Mouse (Mus musculus): ENCODE data around the gene Cfap65. TPM values are rescaled to one million over a fixed set of nuclear protein-coding genes. Genes with fewer than 3 reads are reported as not detected.
A peak's percentile ranks its signal among the peaks of the same experiment; 100 is the strongest.

Cfap65 gene
- polyA plus RNA-seq, 1 experiment from 2014 or later = 0.17 TPM

- H3K4me3 ChIP-seq = peak overlapping the region; percentile 87
- no peaks in the 10 kb centered on the region for H3K36me3 ChIP-seq
- peaks cover 38% of the 10 kb centered on the region for H3K27me3 ChIP-seq
- H3K9me3 ChIP-seq = no peaks in the 10 kb centered on the region
- peak overlapping the region; percentile 37 for H3K9ac ChIP-seq (replicated peaks)
- ATAC-seq (ENCODE audit: low FRiP score, low read depth) = no peak
- H3K4me1 ChIP-seq = peaks cover 51% of the 10 kb centered on the region
- H3K27ac ChIP-seq (replicated peaks) = no peak overlapping the region; the same call in 1 of the 2 replicates
- WGBS = 1% methylated on average over 16 of the region's 16 CpGs
- H3K4me2 ChIP-seq (replicated peaks) = peak overlapping the region; percentile 96
These were observed 76.6 kb downstream of the Cfap65 start for GRCm38 (mm10) chr1:74858805-74859204.

- peak overlapping the region; percentile 96 for H3K4me2 ChIP-seq (replicated peaks)
- peaks cover 54% of the 10 kb centered on the region for H3K4me1 ChIP-seq
- no peaks in the 10 kb centered on the region for H3K36me3 ChIP-seq
- peak overlapping the region; percentile 87 for H3K4me3 ChIP-seq
- WGBS = under 1% methylated on average over 29 of the region's 29 CpGs
- H3K27me3 ChIP-seq = peaks cover 44% of the 10 kb centered on the region
- ATAC-seq (ENCODE audit: low FRiP score, low read depth) = peak; percentile 47
- H3K27ac ChIP-seq (replicated peaks) = peak overlapping the region; percentile 60
- H3K9me3 ChIP-seq = no peaks in the 10 kb centered on the region
- peak overlapping the region; percentile 58 for H3K9ac ChIP-seq (replicated peaks)
These were observed 77.2 kb downstream of the Cfap65 start for GRCm38 (mm10) chr1:74858171-74858719.

DNA sequence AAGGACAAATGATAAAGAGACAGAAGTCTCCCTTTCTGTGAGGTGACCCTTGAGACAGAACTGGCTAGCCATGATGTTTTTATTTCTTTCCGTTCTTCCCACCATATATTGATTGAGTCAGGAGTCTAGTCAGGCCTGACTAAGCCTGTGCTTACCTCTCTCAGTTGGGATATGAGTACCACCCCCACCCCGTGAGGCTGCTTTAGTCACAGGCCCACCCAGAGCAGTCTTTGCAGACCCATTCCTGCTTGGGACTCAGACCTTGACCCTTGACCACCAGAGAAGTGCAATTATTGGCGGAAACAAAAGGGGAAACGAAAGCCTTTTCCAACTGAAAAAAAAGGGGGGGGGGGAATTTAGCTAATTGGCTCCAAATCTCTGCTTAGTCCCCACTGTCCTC is 77.7 kb downstream of the Cfap65 start:
- H3K4me2 ChIP-seq (replicated peaks) = peak overlapping the region; percentile 96
- peak overlapping the region; percentile 60 for H3K27ac ChIP-seq (replicated peaks)
- H3K4me3 ChIP-seq = peak overlapping the region; percentile 87
- ATAC-seq (ENCODE audit: low FRiP score, low read depth) = no peak
- no peaks in the 10 kb centered on the region for H3K9me3 ChIP-seq
- WGBS = 7% methylated on average over 4 of the region's 4 CpGs
- peaks cover 50% of the 10 kb centered on the region for H3K27me3 ChIP-seq
- H3K9ac ChIP-seq (replicated peaks) = peak overlapping the region; percentile 58
- H3K36me3 ChIP-seq = no peaks in the 10 kb centered on the region
- peaks cover 54% of the 10 kb centered on the region for H3K4me1 ChIP-seq

GRCm38 (mm10) chr1:74857201-74857600 is 78.2 kb downstream of the Cfap65 start:
- no peaks in the 10 kb centered on the region for H3K9me3 ChIP-seq
- no peaks in the 10 kb centered on the region for H3K36me3 ChIP-seq
- H3K9ac ChIP-seq (replicated peaks) = peak overlapping the region; percentile 94
- no peak for ATAC-seq (ENCODE audit: low FRiP score, low read depth)
- WGBS = 6% methylated on average over 20 of the region's 20 CpGs
- H3K4me1 ChIP-seq = peaks cover 55% of the 10 kb centered on the region
- H3K4me2 ChIP-seq (replicated peaks) = peak overlapping the region; percentile 96
- peak overlapping the region; percentile 87 for H3K4me3 ChIP-seq
- no peak overlapping the region for H3K27ac ChIP-seq (replicated peaks)
- H3K27me3 ChIP-seq = peaks cover 51% of the 10 kb centered on the region

GRCm38 (mm10) chr1:74856791-74857190 is 78.6 kb downstream of the Cfap65 start:
- peaks cover 59% of the 10 kb centered on the region for H3K4me1 ChIP-seq
- H3K27me3 ChIP-seq = peaks cover 51% of the 10 kb centered on the region
- H3K4me2 ChIP-seq (replicated peaks) = peak overlapping the region; percentile 96
- peak overlapping the region; percentile 87 for H3K4me3 ChIP-seq
- WGBS = 2% methylated on average over 7 of the region's 7 CpGs
- H3K9me3 ChIP-seq = no peaks in the 10 kb centered on the region
- no peaks in the 10 kb centered on the region for H3K36me3 ChIP-seq
- ATAC-seq (ENCODE audit: low FRiP score, low read depth) = no peak
- H3K27ac ChIP-seq (replicated peaks) = 0 out of 2 replicates have a peak overlapping the region, but pooled peaks have one; percentile 42
- H3K9ac ChIP-seq (replicated peaks) = peak overlapping the region; percentile 94

DNA sequence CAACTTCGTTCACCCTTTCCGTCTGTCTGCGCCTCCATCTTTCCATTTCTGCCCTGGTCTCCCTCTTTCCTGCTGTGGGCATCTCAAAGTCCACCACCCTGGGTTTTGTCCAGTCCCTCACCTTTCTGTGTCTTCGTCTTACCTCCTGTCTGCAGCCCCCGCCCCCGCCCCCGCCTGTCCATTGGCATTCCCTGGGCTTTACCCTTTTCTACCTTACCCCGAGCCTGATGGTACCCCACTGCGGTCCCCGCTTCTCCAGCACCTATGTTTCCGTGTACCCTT is 79.0 kb downstream of the Cfap65 start:
- Histone ChIP-seq H3K27ac (replicated peaks) (0 out of 2 replicates have a peak overlapping the region, but pooled peaks have one; percentile 42), H3K4me3 (peak overlapping the region; percentile 87), H3K4me2 (replicated peaks) (peak overlapping the region; percentile 96), H3K27me3 (peaks cover 51% of the 10 kb centered on the region), H3K9ac (replicated peaks) (peak overlapping the region; percentile 94), H3K9me3 (no peaks in the 10 kb centered on the region), H3K4me1 (peaks cover 63% of the 10 kb centered on the region), H3K36me3 (no peaks in the 10 kb centered on the region)
- no peak for ATAC-seq (ENCODE audit: low FRiP score, low read depth)
- WGBS = 2% methylated on average over 11 of the region's 11 CpGs

GRCm38 (mm10) chr1:74855651-74856438 is 79.6 kb downstream of the Cfap65 start:
- Histone ChIP-seq H3K4me1 (peaks cover 69% of the 10 kb centered on the region), H3K27me3 (peaks cover 51% of the 10 kb centered on the region), H3K9ac (replicated peaks) (peak overlapping the region; percentile 94), H3K4me2 (replicated peaks) (peak overlapping the region; percentile 96), H3K36me3 (no peaks in the 10 kb centered on the region), H3K9me3 (no peaks in the 10 kb centered on the region), H3K27ac (replicated peaks) (peak overlapping the region; percentile 93), H3K4me3 (peak overlapping the region; percentile 87)
- WGBS = 1% methylated on average over 71 of the region's 74 CpGs
- ATAC-seq (ENCODE audit: low FRiP score, low read depth) = no peak

- H3K27me3 ChIP-seq = peaks cover 51% of the 10 kb centered on the region
- under 1% methylated on average over 48 of the region's 48 CpGs for WGBS
- peak overlapping the region; percentile 96 for H3K4me2 ChIP-seq (replicated peaks)
- peak overlapping the region; percentile 87 for H3K4me3 ChIP-seq
- peak overlapping the region; percentile 94 for H3K9ac ChIP-seq (replicated peaks)
- H3K27ac ChIP-seq (replicated peaks) = peak overlapping the region; percentile 93
- peaks cover 75% of the 10 kb centered on the region for H3K4me1 ChIP-seq
- ATAC-seq (ENCODE audit: low FRiP score, low read depth) = peak; percentile 0; the same call in 1 of the 2 replicates
- H3K36me3 ChIP-seq = no peaks in the 10 kb centered on the region
- H3K9me3 ChIP-seq = no peaks in the 10 kb centered on the region
These were observed 80.2 kb downstream of the Cfap65 start for GRCm38 (mm10) chr1:74855156-74855555.

DNA sequence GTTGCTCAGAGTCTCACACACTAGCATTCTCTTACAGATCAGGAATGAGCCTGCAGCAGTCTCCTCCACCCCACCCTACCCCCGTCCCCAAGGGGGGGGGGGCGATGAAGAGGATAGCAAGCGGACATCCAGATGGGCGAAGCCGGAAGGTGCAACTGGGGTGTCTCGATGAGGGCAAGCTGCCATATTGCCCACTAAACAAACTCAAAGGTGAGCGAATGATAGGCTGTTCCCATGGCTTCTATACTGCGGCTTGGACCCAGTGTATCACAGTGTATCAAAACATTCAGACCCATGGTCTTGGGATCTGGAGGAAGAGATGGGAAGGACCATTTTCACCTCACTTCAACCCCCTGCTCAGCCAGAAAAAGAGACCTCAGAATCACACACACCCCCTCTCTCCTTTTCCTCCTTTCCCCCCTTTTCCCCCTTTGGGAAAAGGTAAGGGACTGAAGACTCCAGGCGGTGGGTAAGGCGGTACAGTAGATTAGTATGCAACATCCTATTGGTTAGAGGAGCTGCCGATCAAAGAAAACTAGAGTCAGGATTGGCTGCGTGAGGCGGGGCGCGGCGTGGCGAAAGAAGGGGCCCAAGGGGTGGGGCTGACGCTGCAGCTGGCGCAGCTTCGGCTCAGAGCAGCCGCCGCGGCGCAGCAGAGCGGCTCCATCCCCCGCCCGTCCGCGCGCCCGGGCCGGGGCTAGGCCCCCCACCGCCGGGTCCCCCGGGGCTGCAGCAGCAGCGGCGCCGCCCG is 80.9 kb downstream of the Cfap65 start, which contains the start of gene Cdk5r2:
Cdk5r2 (plus strand) TSS at position 629 of the 751 bp plus-strand sequence.
- Histone ChIP-seq H3K9me3 (no peaks in the 10 kb centered on the region), H3K9ac (replicated peaks) (peak within 1 kb of the TSS; percentile 94), H3K36me3 (no peaks in the 10 kb centered on the region), H3K4me2 (replicated peaks) (peak within 1 kb of the TSS; percentile 96), H3K4me3 (peak within 1 kb of the TSS; percentile 87), H3K27ac (replicated peaks) (peak within 1 kb of the TSS; percentile 93), H3K4me1 (peaks cover 69% of the 10 kb centered on the region), H3K27me3 (peaks cover 45% of the 10 kb centered on the region)
- peak; percentile 82 for ATAC-seq (ENCODE audit: low FRiP score, low read depth)
- 1% methylated on average over 18 of the region's 39 CpGs for WGBS

MicroRNAs encoded within 50 kb of the gene (microRNA counts, 519-probe panel; counts per million panel counts)
- 2,619 counts per million, percentile 6 among the panel's probes with 10 or more counts for microRNA mmu-miR-375

Small RNA genes within 50 kb of the gene (microRNA-seq; reads per million reads assigned to microRNA genes)
- gene Mir375 = 474 reads per million, percentile 70 among the genes with 10 or more reads in this experiment

Other genes with a start within 250 kb of the Cfap65 start
- 4.2 and 5.8 TPM in 2 replicates for gene Cyp27a1, start 222.0 kb downstream of the Cfap65 start, polyA plus RNA-seq (2016; fragmentation: Nextera tagmentation; extraction: Ambion mirVana)
- not detected in 2 replicates for gene Prkag3, start 186.4 kb downstream of the Cfap65 start, polyA plus RNA-seq (2016; fragmentation: Nextera tagmentation; extraction: Ambion mirVana)
- 5.0 and 7.9 TPM in 2 replicates for gene Wnt6, start 163.7 kb downstream of the Cfap65 start, polyA plus RNA-seq (2016; fragmentation: Nextera tagmentation; extraction: Ambion mirVana)
- gene Wnt10a, start 144.1 kb downstream of the Cfap65 start, polyA plus RNA-seq (2016; fragmentation: Nextera tagmentation; extraction: Ambion mirVana) = 1.7 and 1.8 TPM in 2 replicates
- gene Cdk5r2, start 80.7 kb downstream of the Cfap65 start, polyA plus RNA-seq (2016; fragmentation: Nextera tagmentation; extraction: Ambion mirVana) = 5.6 and 8.7 TPM in 2 replicates
- gene Fev, start 50.2 kb downstream of the Cfap65 start, polyA plus RNA-seq (2016; fragmentation: Nextera tagmentation; extraction: Ambion mirVana) = 0.25 and 0.55 TPM in 2 replicates
- gene Cryba2, start 42.5 kb downstream of the Cfap65 start, polyA plus RNA-seq (2016; fragmentation: Nextera tagmentation; extraction: Ambion mirVana) = not detected in 2 replicates
- gene Ihh, start 16.1 kb upstream of the Cfap65 start, polyA plus RNA-seq (2016; fragmentation: Nextera tagmentation; extraction: Ambion mirVana) = 0.14 and 0.23 TPM in 2 replicates
- 11.7 and 13.0 TPM in 2 replicates for gene Nhej1, start 189.6 kb upstream of the Cfap65 start, polyA plus RNA-seq (2016; fragmentation: Nextera tagmentation; extraction: Ambion mirVana)
- gene Slc23a3, start 198.3 kb upstream of the Cfap65 start, polyA plus RNA-seq (2016; fragmentation: Nextera tagmentation; extraction: Ambion mirVana) = 0.11 TPM in 1 of 2 replicates, not detected in the other
- 64.3 and 69.4 TPM in 2 replicates for gene Cnppd1, start 207.1 kb upstream of the Cfap65 start, polyA plus RNA-seq (2016; fragmentation: Nextera tagmentation; extraction: Ambion mirVana)
- gene Retreg2, start 207.2 kb upstream of the Cfap65 start, polyA plus RNA-seq (2016; fragmentation: Nextera tagmentation; extraction: Ambion mirVana) = 81.3 and 86.6 TPM in 2 replicates
- 34.1 and 36.8 TPM in 2 replicates for gene Zfand2b, start 233.0 kb upstream of the Cfap65 start, polyA plus RNA-seq (2016; fragmentation: Nextera tagmentation; extraction: Ambion mirVana)
- gene Abcb6, start 244.8 kb upstream of the Cfap65 start, polyA plus RNA-seq (2016; fragmentation: Nextera tagmentation; extraction: Ambion mirVana) = 32.0 and 32.6 TPM in 2 replicates

Measured in midbrain, embryonic 12.5 days (tissue).